Mouse (Mus musculus) heart, adult 2 months (tissue): Measurements from ENCODE around the gene Cntn4. TPM values are rescaled to one million over a fixed set of nuclear protein-coding genes. Genes with fewer than 3 reads are reported as not detected.

Experiments used
- DNase-seq, 2 experiments: peaks; one replicate each; pipeline ENCODE4 v3.0.0; 2021
- H3K27ac ChIP-seq: fragments of 200-600 bp; 2 replicates; pipeline ENCODE4 v1.8.1; 2022
- H3K27me3 ChIP-seq: fragments of 200-500 bp; 2 replicates; pipeline ENCODE4 v1.6.1; 2012; ENCODE audit warnings: mild to moderate bottlenecking, low read length, inconsistent platforms, mixed read lengths; ENCODE audit not compliant: control insufficient read depth, insufficient read depth
- H3K36me3 ChIP-seq: fragments of 200-500 bp; 2 replicates; pipeline ENCODE4 v1.6.1; 2012; ENCODE audit warnings: low read length, inconsistent platforms; ENCODE audit not compliant: control insufficient read depth, insufficient read depth
- H3K4me1 ChIP-seq: fragments of 200-500 bp; 2 replicates; pipeline ENCODE4 v1.6.1; 2011; ENCODE audit warnings: low read length; ENCODE audit not compliant: control insufficient read depth, insufficient read depth
- H3K4me3 ChIP-seq: fragments of 200-600 bp; 2 replicates; pipeline ENCODE4 v1.8.1; 2022
- H3K79me2 ChIP-seq: fragments of 200-500 bp; replicated peaks from 2 replicates; pipeline ENCODE4 v1.6.1; 2012; ENCODE audit warnings: mild to moderate bottlenecking, inconsistent platforms, low read length, moderate library complexity, mixed read lengths; ENCODE audit not compliant: control insufficient read depth, insufficient read depth
- H3K9ac ChIP-seq: fragments of 200-500 bp; 2 replicates; pipeline ENCODE4 v1.6.1; 2012; ENCODE audit warnings: low read depth, mild to moderate bottlenecking, control low read depth, inconsistent platforms, low read length, mixed read lengths
- CTCF ChIP-seq: fragments of 200-600 bp; IDR thresholded peaks from 2 replicates; pipeline ENCODE4 v1.8.1; 2022; ENCODE audit warnings: antibody characterized with exemption, mild to moderate bottlenecking, moderate library complexity
- EP300 ChIP-seq: fragments of 200-500 bp; IDR thresholded peaks from 2 replicates; pipeline ENCODE4 v1.6.1; 2011; ENCODE audit warnings: low read depth, low read length, control low read depth; ENCODE audit not compliant: insufficient read depth
- POLR2A ChIP-seq: fragments of 200-500 bp; IDR thresholded peaks from 2 replicates; pipeline ENCODE4 v1.6.1; 2011; ENCODE audit warnings: mild to moderate bottlenecking, low read depth, low read length, control low read depth; ENCODE audit not compliant: insufficient read depth
- WGBS: fragments of 180-500 bp; shearing (Covaris S2); methylation state at CpG from one replicate; pipeline ENCODE4 v1.1.7; 2018; 5-methylcytosine and 5-hydroxymethylcytosine counted together
- intact Hi-C: fragments of 180-260 bp; cut with DNase I; formaldehyde crosslinking; loops from one replicate; pipeline ENCODE4 v1.15.1; 2025
- polyA plus RNA-seq: library from polyadenylated mRNA; depleted of rRNA; stranded (reverse); fragments of >200 nt; gene quantifications from 2 replicates; pipeline ENCODE4 v1.2.3, GENCODE M21; 2012
- total RNA-seq, 2 experiments: library from RNA; stranded (reverse); gene quantifications; 2 replicates each; pipeline ENCODE4 v1.2.3; 2021

Cntn4 gene
- total and polyA plus RNA-seq, 3 experiments = 0.04 TPM; not detected in 2

GRCm38 (mm10) chr6:106462403-106462802 is 784.9 kb downstream of the Cntn4 start:
- TF ChIP-seq POLR2A (no peak), CTCF (no peak), EP300 (no peak)
- whole genome bisulfite sequencing = 78% methylated on average over 6 of the region's 6 CpGs
- intact Hi-C loops = no loop called here

GRCm38 (mm10) chr6:106463857-106464256 is 786.4 kb downstream of the Cntn4 start:
- H3K27me3 ChIP-seq = no peaks in the 10 kb centered on the region
- 68% methylated on average over 2 of the region's 2 CpGs for WGBS
- no peaks in the 10 kb centered on the region; the same call in 1 of the 2 replicates for H3K36me3 ChIP-seq
- H3K9ac ChIP-seq = no peak overlapping the region
- H3K79me2 ChIP-seq = no peaks in the 10 kb centered on the region
- DNase-seq = peak in 1 of 2 experiments; percentile 9
- intact Hi-C loops = no loop called here
- no peak overlapping the region for H3K27ac ChIP-seq
- TF ChIP-seq CTCF (no peak), EP300 (no peak), POLR2A (no peak)
- no peaks in the 10 kb centered on the region for H3K4me1 ChIP-seq
- no peak overlapping the region for H3K4me3 ChIP-seq

More at GRCm38 (mm10) chr6:106462403-106462802, 784.9 kb downstream of the Cntn4 start:
- Histone ChIP-seq H3K9ac (no peak overlapping the region), H3K79me2 (no peaks in the 10 kb centered on the region), H3K4me1 (no peaks in the 10 kb centered on the region), H3K36me3 (no peaks in the 10 kb centered on the region; the same call in 1 of the 2 replicates), H3K4me3 (no peak overlapping the region), H3K27me3 (no peaks in the 10 kb centered on the region), H3K27ac (no peak overlapping the region)
- no peak for DNase-seq

GRCm38 (mm10) chr6:106465766-106466165 is 788.3 kb downstream of the Cntn4 start:
- intact Hi-C loops = no loop called here
- Histone ChIP-seq H3K27ac (no peak overlapping the region), H3K36me3 (no peaks in the 10 kb centered on the region; the same call in 1 of the 2 replicates), H3K4me3 (no peak overlapping the region), H3K9ac (no peak overlapping the region), H3K27me3 (no peaks in the 10 kb centered on the region), H3K79me2 (no peaks in the 10 kb centered on the region), H3K4me1 (no peaks in the 10 kb centered on the region)
- TF ChIP-seq CTCF = no peak
- no peak for TF ChIP-seq POLR2A
- no peak for TF ChIP-seq EP300
- 9% methylated on average over 2 of the region's 2 CpGs for WGBS
- DNase-seq = no peak

GRCm38 (mm10) chr6:106466267-106467029 is 789.0 kb downstream of the Cntn4 start:
- Histone ChIP-seq H3K79me2 (no peaks in the 10 kb centered on the region), H3K4me3 (no peak overlapping the region), H3K27ac (no peak overlapping the region), H3K27me3 (no peaks in the 10 kb centered on the region), H3K36me3 (no peaks in the 10 kb centered on the region; the same call in 1 of the 2 replicates), H3K4me1 (no peaks in the 10 kb centered on the region), H3K9ac (no peak overlapping the region)
- no peak for TF ChIP-seq POLR2A
- TF ChIP-seq EP300 = no peak
- intact Hi-C loops = no loop called here
- WGBS = 64% methylated on average over 5 of the region's 5 CpGs
- no peak for DNase-seq

- TF ChIP-seq CTCF = no peak
- no peak for TF ChIP-seq POLR2A
- TF ChIP-seq EP300 = no peak
- Histone ChIP-seq H3K4me1 (no peaks in the 10 kb centered on the region), H3K9ac (no peak overlapping the region), H3K4me3 (no peak overlapping the region), H3K27me3 (no peaks in the 10 kb centered on the region), H3K36me3 (no peaks in the 10 kb centered on the region), H3K27ac (no peak overlapping the region), H3K79me2 (no peaks in the 10 kb centered on the region)
- no peak for DNase-seq
- WGBS = 57% methylated on average over 2 of the region's 2 CpGs
- intact Hi-C loops = no loop called here
Observed at GRCm38 (mm10) chr6:106471840-106472608, 794.6 kb downstream of the Cntn4 start.

GRCm38 (mm10) chr6:106473871-106474270 is 796.4 kb downstream of the Cntn4 start:
- H3K9ac ChIP-seq = no peak overlapping the region
- no peaks in the 10 kb centered on the region for H3K4me1 ChIP-seq
- H3K27me3 ChIP-seq = no peaks in the 10 kb centered on the region
- WGBS = 33% methylated on average over 2 of the region's 2 CpGs
- no peaks in the 10 kb centered on the region for H3K79me2 ChIP-seq
- DNase-seq = no peak
- H3K27ac ChIP-seq = no peak overlapping the region
- H3K36me3 ChIP-seq = no peaks in the 10 kb centered on the region
- H3K4me3 ChIP-seq = no peak overlapping the region
- intact Hi-C loops = no loop called here
- TF ChIP-seq CTCF (no peak), EP300 (no peak), POLR2A (no peak)
